Mouse (Mus musculus) gastrocnemius, postnatal 36 days (tissue): ENCODE results near the gene Lmbr1l. TPM values are rescaled to one million over a fixed set of nuclear protein-coding genes. Genes with fewer than 3 reads are reported as not detected.

Experiments
- DNase-seq, 2 experiments: peaks; one replicate each; pipeline ENCODE4 v3.0.0; 2022
- intact Hi-C: fragments of 180-260 bp; cut with DNase I; formaldehyde crosslinking; loops from one replicate; pipeline ENCODE4 v1.15.1; 2025
- total RNA-seq, 2 experiments: library from RNA; stranded (reverse); gene quantifications; 2 replicates each; pipeline ENCODE4 v1.2.3; 2021

The Lmbr1l gene
- total RNA-seq, 2 experiments from 2014 or later, result 6.3 to 7.6 TPM

- DNase-seq, result no peak
- intact Hi-C loops, result no loop called here
Measured at GRCm38 (mm10) chr15:98897928-98898800, 19.9 kb downstream of the Lmbr1l start, which contains the start of gene Dhh. Gene Dhh, minus strand, starts transcription at chr15:98898540.

GRCm38 (mm10) chr15:98897495-98897894 lies 20.5 kb downstream of the Lmbr1l start:
- intact Hi-C loops, result no loop called here
- no peak for DNase-seq

GRCm38 (mm10) chr15:98895635-98896589 lies 22.1 kb downstream of the Lmbr1l start:
- no peak for DNase-seq
- intact Hi-C loops, result no loop called here

- DNase-seq, result no peak
- intact Hi-C loops, result loop anchor here (5.0 kb wide), 1 partner anchor 97 kb away; no protein-coding TSS in a partner anchor
Measured at GRCm38 (mm10) chr15:98894746-98895634, 23.0 kb downstream of the Lmbr1l start.

- intact Hi-C loops, result loop anchor here (5.0 kb wide), 1 partner anchor 98 kb away; no protein-coding TSS in a partner anchor
- DNase-seq, result peak in 1 of 2 experiments; percentile 38
Measured at GRCm38 (mm10) chr15:98893940-98894745, 23.9 kb downstream of the Lmbr1l start, which contains the start of gene Rhebl1. Gene Rhebl1, minus strand, starts transcription at chr15:98894540.

GRCm38 (mm10) chr15:98893036-98893435 lies 25.0 kb downstream of the Lmbr1l start:
- intact Hi-C loops, result loop anchor here (5.0 kb wide), 1 partner anchor 99 kb away; no protein-coding TSS in a partner anchor
- DNase-seq, result no peak

- DNase-seq, result peak in 1 of 2 experiments; percentile 37
- intact Hi-C loops, result loop anchor here (1.0 to 5.0 kb wide), 2 partner anchors 36 to 100 kb away; no protein-coding TSS in a partner anchor
Measured at GRCm38 (mm10) chr15:98891907-98892606, 26.0 kb downstream of the Lmbr1l start.

GRCm38 (mm10) chr15:98891198-98891742 lies 26.8 kb downstream of the Lmbr1l start:
- intact Hi-C loops, result loop anchor here (5.0 kb wide), 1 partner anchor 101 kb away; no protein-coding TSS in a partner anchor
- DNase-seq, result no peak

- DNase-seq, result no peak
- intact Hi-C loops, result no loop called here
Measured at GRCm38 (mm10) chr15:98887526-98887925, 30.5 kb downstream of the Lmbr1l start.

GRCm38 (mm10) chr15:98886667-98887387 lies 31.2 kb downstream of the Lmbr1l start:
- DNase-seq, result no peak
- intact Hi-C loops, result no loop called here

GRCm38 (mm10) chr15:98884106-98884505 lies 33.9 kb downstream of the Lmbr1l start:
- DNase-seq, result no peak
- intact Hi-C loops, result loop anchor here (5.0 kb wide), 1 partner anchor 33 kb away; the partner anchor contains the start of gene Lmbr1l

GRCm38 (mm10) chr15:98883661-98884060 lies 34.4 kb downstream of the Lmbr1l start:
- intact Hi-C loops, result loop anchor here (5.0 kb wide), 1 partner anchor 34 kb away; the partner anchor contains the start of gene Lmbr1l

GRCm38 (mm10) chr15:98881656-98882008 lies 36.4 kb downstream of the Lmbr1l start:
- no peak for DNase-seq
- intact Hi-C loops, result loop anchor here (5.0 kb wide), 1 partner anchor 36 kb away; the partner anchor contains the start of gene Lmbr1l

More at GRCm38 (mm10) chr15:98883661-98884060, 34.4 kb downstream of the Lmbr1l start:
- no peak for DNase-seq

- peak; percentile 81 to 88 for DNase-seq
- intact Hi-C loops, result loop anchor here (5.0 kb wide), 1 partner anchor 36 kb away; the partner anchor contains the start of gene Lmbr1l
Measured at GRCm38 (mm10) chr15:98880978-98881655, 36.9 kb downstream of the Lmbr1l start.

- intact Hi-C loops, result loop anchor here (5.0 kb wide), 2 partner anchors 50 to 120 kb away; no protein-coding TSS in a partner anchor
- peak in 1 of 2 experiments; percentile 58 for DNase-seq
Measured at GRCm38 (mm10) chr15:98877331-98877730, 40.7 kb downstream of the Lmbr1l start.
